Mouse (Mus musculus): ENCODE measurements at regions not wholly inside any gene's neighbourhood (a gene's known extent, or its start where the extent isn't known, plus 50 kb on each side); places are given as distances from the start of the nearest gene placed in this dataset.

GRCm38 (mm10) chr4:152720528-152720927 is 242.9 kb upstream of the Kcnab2 start:
- Histone ChIP-seq H3K36me3 (ENCODE audit: control insufficient read depth, insufficient read depth) (no peaks in the 10 kb centered on the region), H3K4me3 (ENCODE audit: insufficient read depth, poor library complexity, severe bottlenecking) (no peak overlapping the region), H3ac (ENCODE audit: control insufficient read depth, insufficient read length, low read depth) (no peak overlapping the region), H3K79me3 (ENCODE audit: low read depth) (no peaks in the 10 kb centered on the region), H3K27me3 (ENCODE audit: control insufficient read depth, insufficient read depth, insufficient read length) (no peaks in the 10 kb centered on the region), H3K79me2 (ENCODE audit: control insufficient read depth, insufficient read depth) (no peaks in the 10 kb centered on the region)
- TF ChIP-seq FOSL1 (IDR thresholded peaks at IDR 0.05; ENCODE audit: insufficient read depth, low read length, poor library complexity, severe bottlenecking) (no peak), MAX (IDR thresholded peaks at IDR 0.05) (no peak), CEBPB (IDR thresholded peaks at IDR 0.05; ENCODE audit: low read depth) (no peak), CTCF (IDR thresholded peaks at IDR 0.05; ENCODE audit: control insufficient read depth, insufficient read depth, insufficient read length) (no peak), MYOG (IDR thresholded peaks at IDR 0.05; ENCODE audit: control insufficient read depth, extremely low read depth, insufficient read length) (no peak), MYOD1 (IDR thresholded peaks at IDR 0.05; ENCODE audit: control insufficient read depth, insufficient read length, low read depth) (no peak), USF1 (IDR thresholded peaks at IDR 0.05; ENCODE audit: low read depth) (no peak)

- H3K79me3 ChIP-seq (ENCODE audit: low read depth), result no peaks in the 10 kb centered on the region
- TF ChIP-seq MYOG (IDR thresholded peaks at IDR 0.05; ENCODE audit: control insufficient read depth, extremely low read depth, insufficient read length), result no peak
- TF ChIP-seq MAX (IDR thresholded peaks at IDR 0.05), result no peak
- TF ChIP-seq FOSL1 (IDR thresholded peaks at IDR 0.05; ENCODE audit: insufficient read depth, low read length, poor library complexity, severe bottlenecking), result no peak
- TF ChIP-seq CTCF (IDR thresholded peaks at IDR 0.05; ENCODE audit: control insufficient read depth, insufficient read depth, insufficient read length), result no peak
- no peak for TF ChIP-seq USF1 (IDR thresholded peaks at IDR 0.05; ENCODE audit: low read depth)
- TF ChIP-seq CEBPB (IDR thresholded peaks at IDR 0.05; ENCODE audit: low read depth), result no peak
- no peak for TF ChIP-seq MYOD1 (IDR thresholded peaks at IDR 0.05; ENCODE audit: control insufficient read depth, insufficient read length, low read depth)
- H3K4me3 ChIP-seq (ENCODE audit: insufficient read depth, poor library complexity, severe bottlenecking), result no peak overlapping the region
- no peak overlapping the region for H3ac ChIP-seq (ENCODE audit: control insufficient read depth, insufficient read length, low read depth)
- H3K36me3 ChIP-seq (ENCODE audit: control insufficient read depth, insufficient read depth), result no peaks in the 10 kb centered on the region
- H3K27me3 ChIP-seq (ENCODE audit: control insufficient read depth, insufficient read depth, insufficient read length), result no peaks in the 10 kb centered on the region
- H3K79me2 ChIP-seq (ENCODE audit: control insufficient read depth, insufficient read depth), result no peaks in the 10 kb centered on the region
Observed at GRCm38 (mm10) chr4:152719416-152720127, 241.9 kb upstream of the Kcnab2 start.

DNA sequence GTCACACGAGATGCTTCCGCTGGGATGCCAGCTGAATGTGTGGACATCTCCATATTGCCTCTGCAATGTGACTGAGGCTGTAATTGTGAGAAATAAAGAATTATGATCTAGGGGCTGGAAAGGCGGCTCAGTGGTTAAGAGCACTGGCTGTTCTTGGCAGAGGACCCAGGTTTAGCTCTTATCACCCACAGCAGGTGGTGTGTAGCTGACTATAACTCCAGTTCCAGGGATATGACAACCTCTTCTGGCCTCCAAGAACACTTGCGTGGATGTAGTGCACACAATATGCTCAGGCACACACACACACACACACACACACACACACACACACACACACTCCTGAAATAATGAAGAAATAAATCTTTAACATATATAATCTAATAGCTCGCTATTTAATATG is 232.7 kb upstream of the Kcnab2 start:
- no peak for TF ChIP-seq MAX (IDR thresholded peaks at IDR 0.05)
- no peak for TF ChIP-seq USF1 (IDR thresholded peaks at IDR 0.05; ENCODE audit: low read depth)
- no peak for TF ChIP-seq FOSL1 (IDR thresholded peaks at IDR 0.05; ENCODE audit: insufficient read depth, low read length, poor library complexity, severe bottlenecking)
- no peak for TF ChIP-seq CTCF (IDR thresholded peaks at IDR 0.05; ENCODE audit: control insufficient read depth, insufficient read depth, insufficient read length)
- TF ChIP-seq MYOG (IDR thresholded peaks at IDR 0.05; ENCODE audit: control insufficient read depth, extremely low read depth, insufficient read length), result no peak
- no peak for TF ChIP-seq CEBPB (IDR thresholded peaks at IDR 0.05; ENCODE audit: low read depth)
- TF ChIP-seq MYOD1 (IDR thresholded peaks at IDR 0.05; ENCODE audit: control insufficient read depth, insufficient read length, low read depth), result no peak
- no peaks in the 10 kb centered on the region for H3K79me3 ChIP-seq (ENCODE audit: low read depth)
- H3ac ChIP-seq (ENCODE audit: control insufficient read depth, insufficient read length, low read depth), result no peak overlapping the region
- H3K4me3 ChIP-seq (ENCODE audit: insufficient read depth, poor library complexity, severe bottlenecking), result no peak overlapping the region
- H3K79me2 ChIP-seq (ENCODE audit: control insufficient read depth, insufficient read depth), result no peaks in the 10 kb centered on the region
- H3K27me3 ChIP-seq (ENCODE audit: control insufficient read depth, insufficient read depth, insufficient read length), result no peaks in the 10 kb centered on the region
- no peaks in the 10 kb centered on the region for H3K36me3 ChIP-seq (ENCODE audit: control insufficient read depth, insufficient read depth)

- no peaks in the 10 kb centered on the region for H3K36me3 ChIP-seq (ENCODE audit: control insufficient read depth, insufficient read depth)
- H3K4me3 ChIP-seq (ENCODE audit: insufficient read depth, poor library complexity, severe bottlenecking), result no peak overlapping the region
- no peaks in the 10 kb centered on the region for H3K79me2 ChIP-seq (ENCODE audit: control insufficient read depth, insufficient read depth)
- TF ChIP-seq MYOG (IDR thresholded peaks at IDR 0.05; ENCODE audit: control insufficient read depth, extremely low read depth, insufficient read length) (no peak), USF1 (IDR thresholded peaks at IDR 0.05; ENCODE audit: low read depth) (no peak), CTCF (IDR thresholded peaks at IDR 0.05; ENCODE audit: control insufficient read depth, insufficient read depth, insufficient read length) (no peak), FOSL1 (IDR thresholded peaks at IDR 0.05; ENCODE audit: insufficient read depth, low read length, poor library complexity, severe bottlenecking) (no peak), CEBPB (IDR thresholded peaks at IDR 0.05; ENCODE audit: low read depth) (no peak), MYOD1 (IDR thresholded peaks at IDR 0.05; ENCODE audit: control insufficient read depth, insufficient read length, low read depth) (no peak), MAX (IDR thresholded peaks at IDR 0.05) (no peak)
- H3ac ChIP-seq (ENCODE audit: control insufficient read depth, insufficient read length, low read depth), result no peak overlapping the region
- no peaks in the 10 kb centered on the region for H3K79me3 ChIP-seq (ENCODE audit: low read depth)
- H3K27me3 ChIP-seq (ENCODE audit: control insufficient read depth, insufficient read depth, insufficient read length), result no peaks in the 10 kb centered on the region
Observed at GRCm38 (mm10) chr4:152700217-152700616, 222.5 kb upstream of the Kcnab2 start.

- Histone ChIP-seq H3ac (ENCODE audit: control insufficient read depth, insufficient read length, low read depth) (no peak overlapping the region), H3K4me3 (ENCODE audit: insufficient read depth, poor library complexity, severe bottlenecking) (no peak overlapping the region), H3K79me3 (ENCODE audit: low read depth) (no peaks in the 10 kb centered on the region), H3K36me3 (ENCODE audit: control insufficient read depth, insufficient read depth) (no peaks in the 10 kb centered on the region), H3K79me2 (ENCODE audit: control insufficient read depth, insufficient read depth) (no peaks in the 10 kb centered on the region), H3K27me3 (ENCODE audit: control insufficient read depth, insufficient read depth, insufficient read length) (no peaks in the 10 kb centered on the region)
- TF ChIP-seq CTCF (IDR thresholded peaks at IDR 0.05; ENCODE audit: control insufficient read depth, insufficient read depth, insufficient read length) (no peak), CEBPB (IDR thresholded peaks at IDR 0.05; ENCODE audit: low read depth) (no peak), USF1 (IDR thresholded peaks at IDR 0.05; ENCODE audit: low read depth) (no peak), MYOD1 (IDR thresholded peaks at IDR 0.05; ENCODE audit: control insufficient read depth, insufficient read length, low read depth) (no peak), MAX (IDR thresholded peaks at IDR 0.05) (no peak), MYOG (IDR thresholded peaks at IDR 0.05; ENCODE audit: control insufficient read depth, extremely low read depth, insufficient read length) (no peak), FOSL1 (IDR thresholded peaks at IDR 0.05; ENCODE audit: insufficient read depth, low read length, poor library complexity, severe bottlenecking) (no peak)
Observed at GRCm38 (mm10) chr4:152697247-152697960, 219.7 kb upstream of the Kcnab2 start.

Measured in C2C12 (cell line).